Mouse (Mus musculus) bone marrow, adult 2 months (tissue): ENCODE data around the gene Mapk11. TPM values are rescaled to one million over a fixed set of nuclear protein-coding genes. Genes with fewer than 3 reads are reported as not detected.
A peak's percentile ranks its signal among the peaks of the same experiment; 100 is the strongest.

Experiments
- H3K27ac ChIP-seq: fragments of 200-500 bp; 2 replicates; pipeline ENCODE4 v1.5.1; 2012; ENCODE audit warnings: low read depth, mild to moderate bottlenecking, control low read depth, inconsistent platforms, low read length; ENCODE audit not compliant: control insufficient read depth, poor library complexity, insufficient read depth
- H3K4me1 ChIP-seq: fragments of 200-500 bp; 2 replicates; pipeline ENCODE4 v1.6.1; 2011; ENCODE audit warnings: low read length; ENCODE audit not compliant: control insufficient read depth, insufficient read depth
- H3K4me3 ChIP-seq: fragments of 200-500 bp; replicated peaks from 2 replicates; pipeline ENCODE3; 2011; ENCODE audit warnings: mild to moderate bottlenecking, low read depth, low read length, control low read depth; ENCODE audit not compliant: control insufficient read depth
- CTCF ChIP-seq: fragments of 200-500 bp; IDR thresholded peaks from 2 replicates; pipeline ENCODE4 v1.5.1; 2011; ENCODE audit warnings: low read length, control low read depth; ENCODE audit not compliant: control insufficient read depth, insufficient read depth
- POLR2A ChIP-seq: fragments of 200-500 bp; IDR thresholded peaks from 2 replicates; pipeline ENCODE4 v1.6.1; 2011; ENCODE audit warnings: low read depth, mild to moderate bottlenecking, control low read depth, low read length, borderline replicate concordance; ENCODE audit not compliant: control insufficient read depth
- WGBS: fragments of 180-500 bp; shearing (Covaris S2); methylation state at CpG from one replicate; pipeline ENCODE4 v1.1.7; 2018; 5-methylcytosine and 5-hydroxymethylcytosine counted together
- polyA plus RNA-seq: library from polyadenylated mRNA; stranded (reverse); fragments of >200 nt; gene quantifications from 2 replicates; pipeline ENCODE4 v1.2.4, GENCODE M21; 2011; ENCODE audit warnings: low replicate concordance; ENCODE audit not compliant: missing spikeins, insufficient read depth, insufficient read length

Mapk11 gene
- polyA plus RNA-seq, 1 experiment, result 7.6 TPM

DNA sequence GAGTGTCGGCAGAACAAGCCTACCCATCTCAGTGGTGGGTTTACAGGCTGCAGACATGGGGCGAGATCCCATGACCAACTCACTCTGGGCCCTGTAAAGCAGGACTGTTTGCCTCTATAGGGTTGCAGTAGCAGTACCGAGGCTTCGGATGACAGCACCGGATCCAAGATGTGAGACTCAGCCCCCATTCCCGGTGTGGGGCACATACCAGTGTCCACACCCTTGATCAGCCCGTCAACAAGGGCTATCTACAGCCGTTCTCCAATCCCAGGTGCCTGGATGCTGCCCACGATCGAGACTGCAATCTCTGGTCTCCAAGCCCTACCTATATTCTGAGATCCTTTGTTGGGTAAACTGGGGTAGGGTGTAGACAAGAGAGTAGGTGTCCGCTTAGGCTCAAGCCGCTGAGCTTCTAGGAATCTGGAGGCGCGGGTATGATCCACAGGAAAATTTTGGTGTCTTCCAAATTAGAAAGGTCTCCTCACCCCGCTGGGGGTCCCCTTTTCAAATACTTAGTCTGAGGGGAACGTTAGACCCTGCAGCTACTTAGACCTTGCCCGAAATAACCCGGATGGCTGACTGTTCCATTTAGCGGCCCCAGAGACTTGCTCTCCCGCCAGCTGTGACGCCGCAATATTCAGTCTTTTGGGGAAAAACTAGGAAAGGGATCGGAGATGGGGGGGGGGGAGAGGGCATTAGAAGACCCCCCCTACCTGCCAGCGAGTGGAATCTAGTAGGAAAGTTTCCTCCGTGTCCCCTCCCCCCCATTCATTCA, 745 bp downstream of the Mapk11 start:
- peaks cover 1% of the 10 kb centered on the region; the same call in 1 of the 2 replicates for H3K4me1 ChIP-seq
- no peak overlapping the region for H3K27ac ChIP-seq
- TF ChIP-seq POLR2A (no peak), CTCF (no peak)
- peak overlapping the region; percentile 46 for H3K4me3 ChIP-seq
- 12% methylated on average over 25 of the region's 25 CpGs for WGBS

DNA sequence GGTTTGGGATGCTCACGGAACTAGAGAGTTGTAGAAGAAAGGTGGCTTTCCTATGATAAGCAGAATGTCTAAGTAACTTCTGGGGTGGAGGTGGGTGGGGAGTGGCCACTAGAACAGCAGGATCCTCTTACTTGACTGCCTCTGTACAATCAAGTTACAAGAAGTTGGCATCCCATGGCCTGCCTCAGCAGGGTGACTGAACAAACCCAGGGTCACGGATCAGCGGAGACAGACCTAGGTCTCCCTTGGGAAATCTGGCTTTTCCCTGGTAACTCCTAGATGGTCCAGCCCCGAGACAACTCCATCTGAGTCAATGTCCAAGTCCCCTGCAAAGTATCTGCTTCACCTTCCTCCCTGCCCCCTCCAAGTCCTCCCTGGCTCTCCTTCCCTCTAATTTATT, 1.5 kb downstream of the Mapk11 start:
- no peak overlapping the region for H3K27ac ChIP-seq
- no peak overlapping the region for H3K4me3 ChIP-seq
- peaks cover 1% of the 10 kb centered on the region; the same call in 1 of the 2 replicates for H3K4me1 ChIP-seq
- no peak for TF ChIP-seq CTCF
- no peak for TF ChIP-seq POLR2A
- 61% methylated on average over 4 of the region's 4 CpGs for WGBS

DNA sequence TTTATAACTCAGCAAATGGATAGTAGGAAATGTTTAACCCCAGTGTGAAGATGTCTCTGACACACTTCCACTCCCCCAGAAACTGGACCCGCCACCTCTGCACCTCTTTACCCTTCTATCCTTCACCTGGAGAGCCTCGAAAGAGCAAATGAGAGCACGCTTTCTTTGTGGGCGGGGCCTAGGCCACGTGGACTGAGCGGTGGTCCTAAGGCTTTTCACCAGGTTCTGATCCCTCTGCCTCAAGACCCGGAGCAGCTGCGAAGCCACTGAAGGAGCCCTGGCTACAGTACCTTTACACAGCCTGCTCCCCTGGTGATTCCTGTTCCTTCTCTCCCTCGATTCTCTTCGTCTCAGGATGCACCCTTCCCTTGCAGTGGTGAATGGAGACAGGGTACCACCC, 2.0 kb downstream of the Mapk11 start:
- whole genome bisulfite sequencing, result 23% methylated on average over 10 of the region's 10 CpGs

DNA sequence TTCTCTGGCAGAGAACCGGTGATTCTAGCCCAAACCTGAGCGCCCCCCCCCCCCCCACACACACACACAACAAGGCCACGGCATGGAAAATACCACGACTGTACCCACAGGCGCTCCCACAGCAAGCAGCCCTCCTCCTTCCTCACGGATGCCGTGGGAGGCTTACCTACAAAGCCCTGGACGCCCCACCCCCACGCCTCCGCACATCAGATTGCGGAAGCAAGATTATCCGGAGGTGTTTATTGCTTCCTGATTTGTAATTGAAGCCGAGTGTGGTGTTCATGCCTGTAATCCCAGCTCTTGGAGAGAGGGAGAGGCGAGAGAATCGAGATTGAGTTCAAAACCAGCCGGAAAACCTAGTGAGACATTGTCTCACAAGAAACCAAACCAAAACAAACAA, 2.4 kb downstream of the Mapk11 start:
- peak overlapping the region; percentile 12; the same call in 1 of the 2 replicates for H3K27ac ChIP-seq
- peaks cover 1% of the 10 kb centered on the region; the same call in 1 of the 2 replicates for H3K4me1 ChIP-seq
- H3K4me3 ChIP-seq, result no peak overlapping the region
- 1% methylated on average over 16 of the region's 16 CpGs for WGBS
- no peak for TF ChIP-seq CTCF
- TF ChIP-seq POLR2A, result no peak

More for the DNA sequence above, 2.0 kb downstream of the Mapk11 start:
- no peak for TF ChIP-seq POLR2A
- TF ChIP-seq CTCF, result no peak
- no peak overlapping the region for H3K4me3 ChIP-seq
- peaks cover 1% of the 10 kb centered on the region; the same call in 1 of the 2 replicates for H3K4me1 ChIP-seq
- H3K27ac ChIP-seq, result no peak overlapping the region

- Histone ChIP-seq H3K4me1 (peaks cover 1% of the 10 kb centered on the region; the same call in 1 of the 2 replicates), H3K4me3 (peak overlapping the region; percentile 41), H3K27ac (peak overlapping the region; percentile 12; the same call in 1 of the 2 replicates)
- 4% methylated on average over 27 of the region's 27 CpGs for WGBS
- TF ChIP-seq CTCF (no peak), POLR2A (no peak)
Observed at GRCm38 (mm10) chr15:89146537-89146936, 2.9 kb downstream of the Mapk11 start.

DNA sequence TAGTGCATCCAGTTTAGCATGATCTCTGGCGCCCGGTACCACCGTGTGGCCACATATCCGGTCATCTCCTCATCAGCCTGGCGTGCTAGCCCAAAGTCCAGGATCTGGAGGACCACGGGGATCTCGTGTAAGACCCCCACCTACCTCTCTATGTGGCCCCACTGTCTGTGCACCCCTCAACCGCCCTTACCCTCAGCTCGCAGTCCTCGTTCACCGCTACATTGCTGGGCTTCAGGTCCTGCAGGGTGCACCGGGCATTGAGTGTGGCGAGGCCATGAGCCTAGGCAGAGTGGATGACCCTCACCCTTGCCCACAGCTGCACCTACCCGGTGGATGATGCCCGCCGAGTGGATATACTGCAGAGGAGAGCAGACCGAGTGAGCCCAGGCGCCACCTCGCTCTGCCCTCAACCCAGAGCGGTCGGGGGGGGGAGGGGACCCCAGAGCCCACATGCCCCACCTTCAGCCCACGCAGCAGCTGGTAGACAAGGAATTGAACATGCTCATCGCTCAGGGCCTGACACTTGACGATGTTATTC, 3.5 kb downstream of the Mapk11 start:
- Histone ChIP-seq H3K4me1 (peaks cover 1% of the 10 kb centered on the region; the same call in 1 of the 2 replicates), H3K27ac (no peak overlapping the region; the same call in 1 of the 2 replicates), H3K4me3 (no peak overlapping the region)
- TF ChIP-seq CTCF (no peak), POLR2A (0 out of 2 replicates have a peak, but pooled peaks have one; percentile 21)
- whole genome bisulfite sequencing, result 74% methylated on average over 24 of the region's 24 CpGs

GRCm38 (mm10) chr15:89144965-89145364, 4.5 kb downstream of the Mapk11 start:
- WGBS, result 24% methylated on average over 11 of the region's 11 CpGs
- Histone ChIP-seq H3K27ac (no peak overlapping the region), H3K4me3 (no peak overlapping the region), H3K4me1 (peaks cover 1% of the 10 kb centered on the region; the same call in 1 of the 2 replicates)
- TF ChIP-seq POLR2A (no peak), CTCF (no peak)

DNA sequence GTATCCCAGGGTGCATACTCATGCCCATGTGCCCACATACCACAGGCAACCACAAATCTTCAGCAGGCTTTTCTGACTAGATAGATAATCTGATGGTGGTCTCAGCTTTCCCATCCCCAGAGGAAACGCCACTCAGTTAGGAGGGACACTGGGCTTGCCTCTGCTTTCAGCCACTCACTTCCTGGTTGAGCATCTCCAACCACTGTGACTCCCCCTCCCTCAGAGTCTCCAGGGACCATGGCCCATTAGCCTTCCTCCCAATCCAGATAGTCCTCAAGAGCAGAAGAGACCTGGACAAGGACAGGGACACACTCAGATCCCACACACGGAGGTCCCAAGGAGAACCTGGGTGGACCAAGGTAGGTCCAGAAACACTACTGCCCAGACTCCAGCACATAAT, 6.3 kb downstream of the Mapk11 start:
- H3K27ac ChIP-seq, result no peak overlapping the region
- H3K4me1 ChIP-seq, result peaks cover 1% of the 10 kb centered on the region; the same call in 1 of the 2 replicates
- no peak overlapping the region for H3K4me3 ChIP-seq
- no peak for TF ChIP-seq CTCF
- no peak for TF ChIP-seq POLR2A
- WGBS, result 44% methylated on average over 2 of the region's 2 CpGs
